Mouse (Mus musculus) liver, embryonic 13.5 days (tissue): ENCODE data around the gene Ascl3. TPM values are rescaled to one million over a fixed set of nuclear protein-coding genes. Genes with fewer than 3 reads are reported as not detected.

Experiments used
- ATAC-seq: fragments of 200-750 bp; cut with Nextera tagmentation; 2 replicates; pipeline ENCODE4 v1.8.0; 2017; ENCODE audit warnings: low read depth, mild to moderate bottlenecking, moderate number of reproducible peaks, moderate library complexity
- DNase-seq: peaks from one replicate; pipeline ENCODE4 v3.0.0; 2022
- H3K27ac ChIP-seq: fragments of 300-500 bp; sonication (generic); 2 replicates; pipeline ENCODE4 v1.5.1; 2015; ENCODE audit warnings: moderate library complexity, mild to moderate bottlenecking, inconsistent platforms
- H3K27me3 ChIP-seq: fragments of 300-500 bp; sonication (generic); 2 replicates; pipeline ENCODE4 v1.6.1; 2015; ENCODE audit warnings: mild to moderate bottlenecking, inconsistent platforms
- H3K36me3 ChIP-seq: fragments of 300-500 bp; sonication (generic); 2 replicates; pipeline ENCODE4 v1.6.1; 2015; ENCODE audit warnings: mild to moderate bottlenecking, inconsistent platforms
- H3K4me1 ChIP-seq: fragments of 300-500 bp; sonication (generic); replicated peaks from 2 replicates; pipeline ENCODE4 v1.6.1; 2015; ENCODE audit warnings: inconsistent platforms
- H3K4me2 ChIP-seq: fragments of 300-500 bp; sonication (generic); 2 replicates; pipeline ENCODE4 v1.6.1; 2015; ENCODE audit warnings: inconsistent platforms, mild to moderate bottlenecking, moderate library complexity
- H3K4me3 ChIP-seq: fragments of 300-500 bp; sonication (generic); replicated peaks from 2 replicates; pipeline ENCODE4 v1.5.1; 2015; ENCODE audit warnings: mild to moderate bottlenecking, inconsistent platforms
- H3K9ac ChIP-seq: fragments of 300-500 bp; sonication (generic); 2 replicates; pipeline ENCODE4 v1.6.1; 2015; ENCODE audit warnings: mild to moderate bottlenecking, inconsistent platforms
- H3K9me3 ChIP-seq: fragments of 300-500 bp; sonication (generic); replicated peaks from 2 replicates; pipeline ENCODE4 v1.6.1; 2016; ENCODE audit warnings: inconsistent platforms
- WGBS: fragments of 180-500 bp; shearing (Covaris S2); methylation state at CpG from one replicate; pipeline ENCODE4 v1.1.7; 2015; ENCODE audit not compliant: insufficient replicate concordance; 5-methylcytosine and 5-hydroxymethylcytosine counted together
- polyA plus RNA-seq: library from polyadenylated mRNA; unstranded; fragments of >200 nt; fragmentation: Nextera tagmentation; extraction: Ambion mirVana; gene quantifications from 2 replicates; pipeline ENCODE4 v1.2.1, GENCODE M21; 2015

The Ascl3 gene
- polyA plus RNA-seq, 1 experiment from 2014 or later: not detected

- no peak overlapping the region for H3K4me3 ChIP-seq
- no peak overlapping the region for H3K4me2 ChIP-seq
- ATAC-seq (no peak), DNase-seq (no peak)
- H3K9me3 ChIP-seq: no peaks in the 10 kb centered on the region
- no peaks in the 10 kb centered on the region for H3K27me3 ChIP-seq
- H3K4me1 ChIP-seq: peaks cover 18% of the 10 kb centered on the region
- H3K9ac ChIP-seq: no peak overlapping the region
- 70% methylated on average over 1 of the region's 1 CpGs for WGBS
- H3K36me3 ChIP-seq: peaks cover 39% of the 10 kb centered on the region
- no peak overlapping the region for H3K27ac ChIP-seq
Observed at GRCm38 (mm10) chr7:109747747-109748146, 16.2 kb upstream of the Ascl3 start.

DNA sequence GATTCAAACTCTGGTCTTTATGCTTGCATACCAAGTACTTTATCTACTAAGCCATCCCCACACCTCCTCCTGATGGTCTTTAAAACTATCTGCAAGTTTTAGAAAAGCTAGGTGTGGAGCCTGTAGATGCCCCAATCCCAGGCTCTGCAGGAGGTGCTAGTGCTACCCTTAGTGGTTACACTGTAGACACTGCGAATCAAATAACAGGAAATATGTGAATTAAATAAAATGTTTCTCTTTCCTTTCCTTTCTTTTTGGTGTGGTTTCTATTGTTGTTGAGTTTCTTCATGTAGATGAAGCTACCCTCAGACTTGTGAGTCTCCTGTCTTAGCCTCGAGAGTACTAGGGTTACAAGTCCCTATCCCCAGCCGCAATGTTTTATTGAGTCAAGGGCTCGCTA is 10.2 kb upstream of the Ascl3 start:
- H3K4me2 ChIP-seq: no peak overlapping the region
- H3K4me1 ChIP-seq: no peaks in the 10 kb centered on the region
- no peak overlapping the region for H3K27ac ChIP-seq
- H3K4me3 ChIP-seq: no peak overlapping the region
- H3K36me3 ChIP-seq: peaks cover 55% of the 10 kb centered on the region
- H3K9me3 ChIP-seq: no peaks in the 10 kb centered on the region
- WGBS: 80% methylated on average over 4 of the region's 4 CpGs
- no peak for DNase-seq
- no peaks in the 10 kb centered on the region for H3K27me3 ChIP-seq
- ATAC-seq: no peak
- no peak overlapping the region for H3K9ac ChIP-seq

GRCm38 (mm10) chr7:109741060-109741459 is 9.5 kb upstream of the Ascl3 start:
- Histone ChIP-seq H3K36me3 (peaks cover 55% of the 10 kb centered on the region), H3K9me3 (no peaks in the 10 kb centered on the region), H3K4me3 (no peak overlapping the region), H3K27me3 (no peaks in the 10 kb centered on the region), H3K4me1 (no peaks in the 10 kb centered on the region), H3K4me2 (no peak overlapping the region), H3K27ac (no peak overlapping the region), H3K9ac (no peak overlapping the region)
- ATAC-seq: no peak
- DNase-seq: no peak
- 68% methylated on average over 1 of the region's 1 CpGs for WGBS

DNA sequence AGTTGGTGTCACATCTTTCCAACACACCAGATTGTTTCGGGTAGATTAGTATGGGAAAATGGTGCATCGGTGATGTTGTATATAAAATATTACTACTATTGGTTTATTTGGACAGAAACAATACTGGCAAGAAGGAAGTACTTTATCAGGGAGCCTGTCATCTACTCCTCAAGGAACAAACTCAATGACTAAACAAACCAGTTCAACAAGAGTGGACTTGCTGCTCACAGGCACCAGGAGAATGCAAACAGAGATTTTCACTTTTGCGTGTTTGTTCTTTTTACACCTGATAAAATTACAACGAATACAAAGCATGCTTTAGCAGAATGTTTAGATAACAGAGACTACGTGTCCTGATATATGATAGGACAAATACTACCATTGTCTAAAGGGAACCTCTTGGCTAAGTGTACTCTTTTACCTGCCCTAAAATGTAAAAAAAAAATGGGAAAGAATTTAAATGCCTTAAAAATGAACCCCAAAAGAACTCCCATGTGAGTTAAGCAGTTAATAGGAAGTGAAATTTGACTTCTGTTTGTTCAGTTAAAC is 8.4 kb upstream of the Ascl3 start:
- ATAC-seq (no peak), DNase-seq (no peak)
- H3K27ac ChIP-seq: no peak overlapping the region
- H3K9ac ChIP-seq: no peak overlapping the region
- no peaks in the 10 kb centered on the region for H3K4me1 ChIP-seq
- peaks cover 57% of the 10 kb centered on the region for H3K36me3 ChIP-seq
- no peak overlapping the region for H3K4me3 ChIP-seq
- H3K9me3 ChIP-seq: no peaks in the 10 kb centered on the region
- WGBS: 68% methylated on average over 5 of the region's 5 CpGs
- no peak overlapping the region for H3K4me2 ChIP-seq
- H3K27me3 ChIP-seq: no peaks in the 10 kb centered on the region

GRCm38 (mm10) chr7:109734806-109735205 is 3.3 kb upstream of the Ascl3 start:
- no peaks in the 10 kb centered on the region for H3K9me3 ChIP-seq
- no peaks in the 10 kb centered on the region for H3K4me1 ChIP-seq
- H3K4me3 ChIP-seq: no peak overlapping the region
- no peak overlapping the region for H3K4me2 ChIP-seq
- no peak overlapping the region for H3K9ac ChIP-seq
- WGBS: 67% methylated on average over 4 of the region's 4 CpGs
- no peaks in the 10 kb centered on the region for H3K27me3 ChIP-seq
- DNase-seq (no peak), ATAC-seq (no peak)
- no peak overlapping the region for H3K27ac ChIP-seq
- H3K36me3 ChIP-seq: peaks cover 33% of the 10 kb centered on the region

DNA sequence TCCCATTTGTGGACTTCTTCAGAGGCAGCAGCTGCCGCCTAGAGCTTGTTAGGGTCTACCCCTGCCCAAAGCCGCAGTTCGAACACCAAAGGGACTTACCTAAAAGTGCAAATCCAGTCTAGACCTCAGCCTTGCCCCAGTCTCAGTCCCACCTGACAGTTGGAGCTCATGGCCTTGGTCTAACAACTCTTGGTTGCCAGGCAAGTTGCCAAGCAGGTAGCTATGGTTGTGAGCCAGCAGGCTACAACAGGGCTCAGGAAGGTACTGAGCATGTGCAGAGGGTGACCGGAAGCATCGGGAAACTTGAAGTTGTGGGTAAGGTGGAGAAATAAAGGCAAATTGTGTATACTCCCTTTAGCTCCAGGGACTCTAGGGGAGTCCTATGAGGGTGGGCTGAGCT is 7.8 kb downstream of the Ascl3 start, which contains the start of gene BC051019:
Gene BC051019 (minus strand): TSS at position 154 of the 400 bp plus-strand sequence.
- 84% methylated on average over 5 of the region's 5 CpGs for WGBS
- no peaks in the 10 kb centered on the region for H3K4me1 ChIP-seq
- no peak within 1 kb of the TSS for H3K9ac ChIP-seq
- no peak within 1 kb of the TSS for H3K4me2 ChIP-seq
- no peak within 1 kb of the TSS for H3K27ac ChIP-seq
- H3K9me3 ChIP-seq: no peaks in the 10 kb centered on the region
- no peaks in the 10 kb centered on the region for H3K36me3 ChIP-seq
- DNase-seq (no peak), ATAC-seq (no peak)
- no peak within 1 kb of the TSS for H3K4me3 ChIP-seq
- no peaks in the 10 kb centered on the region for H3K27me3 ChIP-seq

GRCm38 (mm10) chr7:109723114-109723513 is 8.4 kb downstream of the Ascl3 start:
- H3K9me3 ChIP-seq: no peaks in the 10 kb centered on the region
- DNase-seq (no peak), ATAC-seq (no peak)
- H3K4me1 ChIP-seq: no peaks in the 10 kb centered on the region
- H3K4me3 ChIP-seq: no peak overlapping the region
- no peaks in the 10 kb centered on the region for H3K27me3 ChIP-seq
- no peak overlapping the region for H3K4me2 ChIP-seq
- WGBS: 81% methylated on average over 8 of the region's 8 CpGs
- no peak overlapping the region for H3K9ac ChIP-seq
- H3K36me3 ChIP-seq: no peaks in the 10 kb centered on the region
- no peak overlapping the region for H3K27ac ChIP-seq

- H3K4me3 ChIP-seq: no peak overlapping the region
- no peak overlapping the region for H3K9ac ChIP-seq
- WGBS: 89% methylated on average over 2 of the region's 2 CpGs
- no peak for DNase-seq
- no peak overlapping the region for H3K27ac ChIP-seq
- H3K4me1 ChIP-seq: no peaks in the 10 kb centered on the region
- H3K9me3 ChIP-seq: no peaks in the 10 kb centered on the region
- no peak for ATAC-seq
- H3K36me3 ChIP-seq: no peaks in the 10 kb centered on the region
- H3K27me3 ChIP-seq: no peaks in the 10 kb centered on the region
- no peak overlapping the region for H3K4me2 ChIP-seq
Observed at GRCm38 (mm10) chr7:109722618-109723017, 8.9 kb downstream of the Ascl3 start.

GRCm38 (mm10) chr7:109719286-109719685 is 12.2 kb downstream of the Ascl3 start:
- Histone ChIP-seq H3K27ac (no peak overlapping the region), H3K4me1 (no peaks in the 10 kb centered on the region), H3K4me3 (no peak overlapping the region), H3K36me3 (no peaks in the 10 kb centered on the region), H3K27me3 (no peaks in the 10 kb centered on the region), H3K4me2 (no peak overlapping the region), H3K9ac (no peak overlapping the region), H3K9me3 (no peaks in the 10 kb centered on the region)
- 58% methylated on average over 9 of the region's 9 CpGs for WGBS
- DNase-seq (no peak), ATAC-seq (no peak)

GRCm38 (mm10) chr7:109713434-109713982 is 18.0 kb downstream of the Ascl3 start:
- H3K27ac ChIP-seq: no peak overlapping the region
- H3K4me3 ChIP-seq: no peak overlapping the region
- no peak for ATAC-seq
- no peak for DNase-seq
- no peak overlapping the region for H3K4me2 ChIP-seq
- 82% methylated on average over 2 of the region's 2 CpGs for whole genome bisulfite sequencing
- H3K36me3 ChIP-seq: peaks cover 49% of the 10 kb centered on the region
- no peaks in the 10 kb centered on the region for H3K27me3 ChIP-seq
- no peaks in the 10 kb centered on the region for H3K4me1 ChIP-seq
- H3K9me3 ChIP-seq: no peaks in the 10 kb centered on the region
- H3K9ac ChIP-seq: no peak overlapping the region

DNA sequence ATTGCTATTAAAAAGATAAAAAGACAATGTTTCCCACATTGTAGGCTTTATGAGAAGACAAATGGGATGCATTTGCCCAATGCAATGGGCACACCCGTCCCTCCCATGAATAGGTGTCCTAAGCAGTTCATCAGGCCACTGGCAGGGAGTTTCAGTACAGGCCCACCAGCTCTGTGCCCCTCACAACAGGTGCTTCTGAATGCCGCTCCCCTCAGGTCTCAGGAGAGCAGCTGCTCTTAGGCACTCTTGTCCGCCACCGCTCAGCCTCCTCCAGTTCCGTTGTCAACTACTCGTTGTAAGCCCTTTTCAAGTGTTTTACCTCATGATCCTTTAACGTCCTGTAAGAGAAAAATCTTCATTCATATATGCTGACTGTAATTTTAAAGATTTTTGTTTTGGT is 19.3 kb downstream of the Ascl3 start:
- H3K4me2 ChIP-seq: no peak overlapping the region
- H3K9ac ChIP-seq: no peak overlapping the region
- H3K36me3 ChIP-seq: peaks cover 62% of the 10 kb centered on the region
- DNase-seq: no peak
- no peak overlapping the region for H3K4me3 ChIP-seq
- H3K27ac ChIP-seq: no peak overlapping the region
- H3K9me3 ChIP-seq: no peaks in the 10 kb centered on the region
- ATAC-seq: no peak
- 89% methylated on average over 7 of the region's 7 CpGs for WGBS
- peaks cover 7% of the 10 kb centered on the region for H3K4me1 ChIP-seq
- no peaks in the 10 kb centered on the region for H3K27me3 ChIP-seq

DNA sequence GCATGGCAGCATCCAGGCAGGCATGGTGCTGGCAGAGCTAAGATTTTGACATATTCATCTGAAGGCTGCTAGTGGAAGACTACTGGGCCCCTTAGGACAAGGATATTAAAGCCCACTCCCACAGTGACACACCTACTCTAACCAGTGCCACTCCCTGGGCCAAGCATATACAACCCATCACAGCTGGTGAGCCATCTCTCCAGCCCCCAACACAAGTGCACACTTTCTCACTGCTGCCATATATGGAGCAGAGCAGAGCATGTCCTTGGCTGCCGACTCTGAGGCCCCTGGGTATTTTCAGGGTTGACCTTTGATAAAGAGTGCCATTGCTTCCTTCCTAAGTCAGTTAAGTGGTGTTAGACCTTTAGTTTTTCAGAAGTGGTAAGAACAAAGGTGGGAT is 21.5 kb downstream of the Ascl3 start:
- Histone ChIP-seq H3K36me3 (peaks cover 69% of the 10 kb centered on the region), H3K9me3 (no peaks in the 10 kb centered on the region), H3K4me1 (peaks cover 26% of the 10 kb centered on the region), H3K4me3 (no peak overlapping the region), H3K9ac (no peak overlapping the region), H3K4me2 (no peak overlapping the region), H3K27ac (no peak overlapping the region), H3K27me3 (no peaks in the 10 kb centered on the region)
- no peak for DNase-seq
- 65% methylated on average over 1 of the region's 1 CpGs for whole genome bisulfite sequencing
- ATAC-seq: no peak
